Mouse (Mus musculus) lung, postnatal 0 days (tissue): ENCODE data around the gene Lzts3.

ENCODE experiments used
- CTCF ChIP-seq: IDR thresholded peaks from 2 replicates; pipeline ENCODE4 v1.5.1; 2016; ENCODE audit warnings: antibody characterized with exemption, mild to moderate bottlenecking
- EP300 ChIP-seq: IDR thresholded peaks from 2 replicates; pipeline ENCODE4 v1.6.1; 2016; ENCODE audit warnings: antibody characterized with exemption, mild to moderate bottlenecking, control low read depth

- TF ChIP-seq CTCF: no peak
- no peak for TF ChIP-seq EP300
Measured at GRCm38 (mm10) chr2:130645198-130645597, 2.6 kb upstream of the Lzts3 start.
